Mouse (Mus musculus) CD8-positive naive resting alpha-beta T cell, adult 2 months (primary cell): ENCODE data around the gene Gm17604.
A peak's percentile ranks its signal among the peaks of the same experiment; 100 is the strongest.

Experiments used
- DNase-seq, 2 experiments: peaks; one replicate each; pipeline ENCODE4 v3.0.0; 2022; ENCODE audit warnings: low read depth in 2 of 2, low spot score in 2 of 2

The Gm17604 gene

GRCm38 (mm10) chrX:165004779-165005324 is at the start of gene Gm17604:
TSS of gene Gm17604 (minus strand) at chrX:165004829.
- no peak for DNase-seq

GRCm38 (mm10) chrX:165049929-165050328 is 45.3 kb upstream of the Gm17604 start:
- DNase-seq, result no peak

- DNase-seq, result no peak
Measured at GRCm38 (mm10) chrX:165003141-165003540, 1.5 kb downstream of the Gm17604 start.

DNA sequence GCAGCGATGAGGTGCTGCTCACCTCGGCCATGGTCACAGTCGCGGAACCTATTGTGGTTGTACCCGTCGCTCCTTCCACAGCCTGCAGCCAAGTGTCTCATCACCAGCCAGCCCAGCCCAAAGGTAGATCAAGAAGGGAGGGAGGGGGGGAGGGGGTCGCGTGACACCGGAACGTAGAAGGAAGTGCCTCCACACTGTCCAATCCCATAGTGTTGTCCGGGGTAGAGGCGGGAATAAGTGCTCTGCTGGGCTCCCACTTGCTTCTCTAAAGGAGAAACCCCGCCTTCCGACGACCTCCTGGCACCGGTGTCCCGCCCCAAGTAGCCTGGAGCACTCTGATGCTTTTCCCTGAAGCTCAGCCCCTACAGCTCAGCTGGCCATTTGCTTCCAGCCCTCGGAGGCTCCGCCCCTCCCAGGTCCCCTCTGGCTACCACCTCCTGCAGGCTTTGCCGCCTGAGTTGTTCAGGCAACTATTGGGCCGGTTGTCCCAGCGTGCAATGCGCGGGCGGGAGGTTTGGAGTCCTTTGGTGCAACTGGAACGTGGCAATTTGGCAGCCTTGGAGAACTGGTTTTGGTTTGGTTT is 24.3 kb downstream of the Gm17604 start, which contains the start of the genes Mospd2 and Fancb:
TSS of gene Mospd2 (minus strand) at position 183 of the 583 bp plus-strand sequence.
TSS of gene Fancb (plus strand) at position 400 of the 583 bp plus-strand sequence.
- DNase-seq, result peak; percentile 64 to 74

DNA sequence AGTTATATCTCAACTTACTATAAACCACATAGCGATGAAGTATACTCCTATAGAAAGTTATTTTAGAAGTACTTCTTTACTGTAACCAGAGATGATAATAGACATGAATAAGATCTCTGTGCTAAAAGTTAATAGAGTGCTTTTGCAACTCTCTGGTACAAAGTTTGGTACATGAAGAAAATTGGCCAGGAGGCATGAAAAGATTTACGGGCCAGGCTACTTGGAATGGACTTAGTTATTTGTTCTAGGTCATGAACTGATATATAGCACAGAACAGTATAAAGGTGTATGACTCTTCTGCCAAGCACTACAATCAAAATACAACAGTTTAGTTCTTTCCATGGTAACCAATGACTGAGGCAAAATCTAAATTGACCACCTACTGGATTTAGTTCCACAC is 25.8 kb downstream of the Gm17604 start:
- no peak for DNase-seq

DNA sequence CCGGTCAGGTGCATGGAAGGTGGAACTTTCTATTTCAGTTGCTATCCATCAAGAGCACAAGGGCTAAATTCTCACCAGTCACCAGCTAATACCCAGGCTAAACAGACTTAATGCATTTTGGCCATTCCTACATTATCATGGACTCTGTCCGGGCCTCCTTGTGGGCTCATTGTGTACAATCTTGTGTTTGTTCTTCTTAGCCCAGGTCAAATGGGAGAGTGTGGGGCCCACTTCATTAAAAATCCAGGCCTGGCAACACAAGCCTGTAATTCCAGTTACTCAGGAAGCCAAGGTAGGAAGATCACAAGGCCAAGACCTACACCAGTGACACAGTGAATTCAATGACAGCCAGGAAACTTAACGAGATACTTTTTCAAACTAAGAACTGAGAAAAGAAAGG is 33.4 kb downstream of the Gm17604 start:
- DNase-seq, result no peak

DNA sequence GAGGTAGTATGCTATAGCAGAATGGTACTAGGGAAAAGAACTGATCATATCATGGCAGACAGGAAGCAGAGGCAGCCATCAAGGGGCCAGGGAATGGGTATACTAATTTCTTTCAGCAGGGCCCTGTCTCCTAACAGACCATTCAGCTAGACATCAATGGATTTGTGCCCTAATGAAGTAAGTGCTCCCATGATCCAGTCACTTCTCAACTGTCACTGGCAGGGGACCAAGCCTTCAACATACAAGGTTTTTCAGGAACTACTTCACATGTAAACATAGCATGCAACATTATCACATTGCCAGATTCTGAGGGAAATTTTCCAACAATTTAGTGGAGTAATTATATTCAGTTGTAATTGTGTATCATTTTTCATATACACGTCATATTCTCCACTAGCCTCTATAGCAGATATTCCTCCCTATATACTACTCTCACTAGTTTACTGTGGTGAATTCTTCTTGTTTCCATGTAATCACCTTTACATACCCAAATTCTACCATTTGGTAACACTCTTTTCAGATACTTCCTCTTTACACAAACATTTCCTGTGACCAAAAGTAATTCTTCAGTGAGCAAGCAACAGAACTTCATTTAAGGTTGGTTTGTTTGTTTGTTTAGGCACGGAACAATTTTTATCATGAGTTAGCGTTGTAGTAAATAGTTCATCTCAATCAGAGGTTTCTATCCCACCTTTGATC is 38.7 kb downstream of the Gm17604 start:
- DNase-seq, result no peak
